ENCODE assay signal across 14 mouse cellular contexts in the genomic region with DNA sequence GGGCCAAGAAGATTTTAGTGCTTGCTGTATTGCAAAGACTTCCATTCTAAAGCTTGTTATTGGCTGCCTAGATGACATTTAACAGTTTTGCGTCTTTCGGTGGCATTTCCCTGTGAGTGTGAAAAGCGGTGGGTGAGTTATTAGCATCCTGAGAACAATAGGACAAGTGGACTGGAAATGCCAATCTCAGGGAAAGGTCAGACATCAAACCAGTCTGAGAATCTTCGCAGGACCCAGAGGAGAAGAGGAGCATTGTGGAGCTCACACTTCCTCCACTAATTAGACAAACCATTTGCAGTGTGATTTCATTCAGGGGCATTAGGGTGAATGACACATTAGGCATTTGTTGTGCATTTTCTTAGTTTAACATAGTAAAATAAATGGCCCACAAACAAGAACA.
"Had no signal": no experiment of that assay in that cellular context is flagged by ENCODE, and none has a peak within 500 bp of the region (broad histone marks: within the 10 kb centered on the region; RNA-seq: fewer than 3 reads in every experiment).

No protein-coding gene starts in this region.

- H3K9me3 ChIP-seq: midbrain, embryonic 13.5 days; midbrain, embryonic 15.5 days; neural tube, embryonic 12.5 days; stomach, embryonic 15.5 days had no signal

- H3K4me3 ChIP-seq: midbrain, embryonic 13.5 days; midbrain, embryonic 15.5 days; neural tube, embryonic 12.5 days; stomach, embryonic 15.5 days had no signal

- H3K4me1 ChIP-seq: midbrain, embryonic 13.5 days; midbrain, embryonic 15.5 days; neural tube, embryonic 12.5 days; stomach, embryonic 15.5 days had no signal

- H3K9ac ChIP-seq: lung, embryonic 14.5 days; midbrain, embryonic 13.5 days; midbrain, embryonic 15.5 days; neural tube, embryonic 12.5 days; stomach, embryonic 15.5 days had no signal

- H3K36me3 ChIP-seq: midbrain, embryonic 13.5 days; midbrain, embryonic 15.5 days; neural tube, embryonic 12.5 days; stomach, embryonic 15.5 days had no signal

- H3K4me2 ChIP-seq: lung, embryonic 14.5 days; midbrain, embryonic 11.5 days; midbrain, embryonic 13.5 days; midbrain, embryonic 15.5 days; neural tube, embryonic 12.5 days; stomach, embryonic 15.5 days had no signal

- DNase-seq: lung, adult 18-20 months; lung, embryonic 14.5 days; lung, postnatal 10 days; lung, postnatal 4 days; right cerebral cortex, postnatal 14 days; thymus, adult 18-20 months; thymus, postnatal 14 days; thymus, postnatal 36 days had no signal

- H3K27ac ChIP-seq: midbrain, embryonic 13.5 days; midbrain, embryonic 15.5 days; neural tube, embryonic 12.5 days; stomach, embryonic 15.5 days; stomach, postnatal 0 days had no signal

- ATAC-seq: midbrain, embryonic 13.5 days; midbrain, embryonic 15.5 days had no signal

- H3K27me3 ChIP-seq: midbrain, embryonic 13.5 days; midbrain, embryonic 15.5 days; neural tube, embryonic 12.5 days; stomach, embryonic 15.5 days had no signal
